Mouse (Mus musculus): ENCODE measurements around the gene Cchcr1. TPM values are rescaled to one million over a fixed set of nuclear protein-coding genes. Genes with fewer than 3 reads are reported as not detected.

The Cchcr1 gene
- 10.9 and 20.1 TPM in 2 replicates for total RNA-seq (2023)

GRCm38 (mm10) chr17:35516652-35517500 is at the start of gene Cchcr1, which contains the start of gene Tcf19:
Gene Cchcr1 (plus strand): TSS chr17:35517100.
Gene Tcf19 (minus strand): TSS chr17:35516824.

GRCm38 (mm10) chr17:35469842-35470751 is 46.8 kb upstream of the Cchcr1 start, which contains the start of gene H2-Q10:
Gene H2-Q10 (plus strand): TSS chr17:35470089.

GRCm38 (mm10) chr17:35505776-35506175 is 11.1 kb upstream of the Cchcr1 start, which contains the start of gene Pou5f1:
Gene Pou5f1 (plus strand): TSS chr17:35506018.

GRCm38 (mm10) chr17:35532901-35533300 is 16.0 kb downstream of the Cchcr1 start, which contains the start of gene Psors1c2:
Gene Psors1c2 (plus strand): TSS chr17:35533201.

GRCm38 (mm10) chr17:35551881-35552414 is 35.0 kb downstream of the Cchcr1 start, which contains the start of gene Cdsn:
Gene Cdsn (plus strand): TSS chr17:35552128.

GRCm38 (mm10) chr17:35567150-35567549 is 50.2 kb downstream of the Cchcr1 start, which contains the start of gene 2300002M23Rik:
Gene 2300002M23Rik (plus strand): TSS chr17:35567450.

Other genes starting within 250 kb of the Cchcr1 start
- 5.9 and 6.8 TPM in 2 replicates for gene H2-Q1, start 196.7 kb upstream of the Cchcr1 start, total RNA-seq (2023)
- 7.6 and 11.1 TPM in 2 replicates for gene H2-Q2, start 174.9 kb upstream of the Cchcr1 start, total RNA-seq (2023)
- 116 and 118 TPM in 2 replicates for gene H2-Q4, start 137.5 kb upstream of the Cchcr1 start, total RNA-seq (2023)
- 16.1 and 22.8 TPM in 2 replicates for gene H2-Q6, start 92.2 kb upstream of the Cchcr1 start, total RNA-seq (2023)
- gene H2-Q7, start 77.9 kb upstream of the Cchcr1 start, total RNA-seq (2023) = 16.3 and 24.6 TPM in 2 replicates
- 79.5 and 93.8 TPM in 2 replicates for gene H2-Q10, start 47.0 kb upstream of the Cchcr1 start, total RNA-seq (2023)
- gene Pou5f1, start 11.1 kb upstream of the Cchcr1 start, total RNA-seq (2023) = 1.0 and 1.4 TPM in 2 replicates
- gene Tcf19, start 276 bp upstream of the Cchcr1 start, total RNA-seq (2023) = 23.8 and 24.8 TPM in 2 replicates
- not detected in 2 replicates for gene Psors1c2, start 16.1 kb downstream of the Cchcr1 start, total RNA-seq (2023)
- gene Cdsn, start 35.0 kb downstream of the Cchcr1 start, total RNA-seq (2023) = not detected in 2 replicates
- not detected in 2 replicates for gene 2300002M23Rik, start 50.4 kb downstream of the Cchcr1 start, total RNA-seq (2023)
- not detected in 2 replicates for gene Sfta2, start 84.4 kb downstream of the Cchcr1 start, total RNA-seq (2023)
- gene Gm9573, start 109.5 kb downstream of the Cchcr1 start, total RNA-seq (2023) = not detected in 2 replicates
- gene Mucl3, start 126.6 kb downstream of the Cchcr1 start, total RNA-seq (2023) = not detected in 2 replicates
- gene Vars2, start 150.5 kb downstream of the Cchcr1 start, total RNA-seq (2023) = 5.3 and 11.6 TPM in 2 replicates
- 4.2 and 5.6 TPM in 2 replicates for gene Gtf2h4, start 156.6 kb downstream of the Cchcr1 start, total RNA-seq (2023)
- gene Ddr1, start 187.5 kb downstream of the Cchcr1 start, total RNA-seq (2023) = 0.13 and 0.25 TPM in 2 replicates

All from neutrophil, adult 65 days (primary cell).